Mouse (Mus musculus) brain, embryonic 14.5 days (tissue): ENCODE measurements around the gene Slc4a2. TPM values are rescaled to one million over a fixed set of nuclear protein-coding genes. Genes with fewer than 3 reads are reported as not detected.
A peak's percentile ranks its signal among the peaks of the same experiment; 100 is the strongest.

Source experiments
- DNase-seq: peaks from one replicate; pipeline ENCODE4 v3.0.0-alpha.2; 2011; ENCODE audit warnings: low read depth
- CTCF ChIP-seq: fragments of 200-500 bp; IDR thresholded peaks from 2 replicates; pipeline ENCODE4 v1.5.1; 2012; ENCODE audit warnings: inconsistent platforms, mild to moderate bottlenecking, moderate library complexity, borderline replicate concordance; ENCODE audit not compliant: insufficient read depth, insufficient read length; ENCODE audit errors: extremely low read depth
- POLR2A ChIP-seq: fragments of 200-500 bp; IDR thresholded peaks from 2 replicates; pipeline ENCODE4 v1.6.1; 2012; ENCODE audit warnings: mild to moderate bottlenecking, inconsistent platforms, borderline replicate concordance; ENCODE audit not compliant: poor library complexity, insufficient read depth, insufficient read length, severe bottlenecking; ENCODE audit errors: extremely low read depth
- polyA plus RNA-seq: library from polyadenylated mRNA; depleted of rRNA; stranded (reverse); fragments of >200 nt; gene quantifications from 2 replicates; pipeline ENCODE4 v1.2.3, GENCODE M21; 2012

Gene Slc4a2
- polyA plus RNA-seq, 1 experiment = 41.4 TPM

GRCm38 (mm10) chr5:24399686-24400085 lies 24.0 kb upstream of the Slc4a2 start:
- DNase-seq = no peak
- TF ChIP-seq POLR2A (no peak), CTCF (no peak)

DNA sequence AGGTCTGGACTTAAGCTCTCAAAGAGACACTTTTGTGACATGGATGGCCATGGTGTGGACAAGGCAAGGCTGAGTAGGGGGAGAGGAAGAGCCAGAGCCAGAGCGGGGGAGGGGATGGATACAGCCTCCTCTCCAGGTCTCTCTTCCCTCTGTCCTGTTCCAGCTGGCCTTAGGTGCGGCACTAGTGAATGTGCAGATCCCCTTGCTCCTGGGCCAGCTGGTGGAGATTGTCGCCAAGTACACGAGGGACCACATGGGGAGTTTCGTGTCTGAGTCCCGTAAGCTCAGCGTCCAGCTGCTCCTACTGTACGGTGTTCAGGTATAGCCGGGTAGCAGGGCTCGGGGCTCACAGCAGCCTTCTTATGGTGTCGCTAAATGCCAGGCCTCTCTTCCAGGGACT lies 23.3 kb upstream of the Slc4a2 start:
- TF ChIP-seq POLR2A (no peak), CTCF (no peak)
- no peak for DNase-seq

DNA sequence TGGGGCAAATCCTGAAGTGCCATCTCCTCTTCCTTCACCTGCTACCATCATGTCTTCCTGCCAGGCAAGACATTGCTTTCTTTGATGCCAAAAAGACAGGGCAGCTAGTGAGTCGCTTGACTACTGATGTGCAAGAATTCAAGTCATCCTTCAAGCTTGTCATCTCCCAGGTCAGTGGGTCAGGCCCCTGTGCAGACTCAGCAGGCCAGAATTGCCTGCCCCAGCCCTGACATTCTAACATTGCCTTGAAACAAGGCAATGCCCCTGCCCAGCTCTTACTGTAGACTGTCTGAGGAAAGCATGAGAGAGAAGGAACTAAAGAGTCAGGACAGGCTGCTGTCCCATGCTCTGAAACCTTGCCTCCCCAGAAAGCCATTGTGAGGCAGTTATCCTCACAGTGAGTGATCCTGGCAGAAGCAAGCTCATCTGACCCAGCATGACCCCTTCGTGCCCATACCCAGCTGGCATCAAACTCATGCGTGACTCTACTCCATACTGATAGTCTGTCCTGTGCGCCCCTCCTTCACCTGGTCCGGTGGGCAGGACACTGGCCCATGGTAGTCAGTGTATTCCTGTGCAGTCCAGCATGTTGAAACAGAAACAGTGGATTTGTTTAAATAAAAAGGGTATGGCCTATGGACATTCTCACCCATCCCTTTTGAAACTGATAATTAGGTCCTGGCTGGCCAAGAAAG lies 22.6 kb upstream of the Slc4a2 start:
- TF ChIP-seq CTCF = no peak
- no peak for DNase-seq

- TF ChIP-seq POLR2A = no peak
- no peak for TF ChIP-seq CTCF
- DNase-seq = peak; percentile 40
Measured at GRCm38 (mm10) chr5:24401969-24402368, 21.7 kb upstream of the Slc4a2 start.

DNA sequence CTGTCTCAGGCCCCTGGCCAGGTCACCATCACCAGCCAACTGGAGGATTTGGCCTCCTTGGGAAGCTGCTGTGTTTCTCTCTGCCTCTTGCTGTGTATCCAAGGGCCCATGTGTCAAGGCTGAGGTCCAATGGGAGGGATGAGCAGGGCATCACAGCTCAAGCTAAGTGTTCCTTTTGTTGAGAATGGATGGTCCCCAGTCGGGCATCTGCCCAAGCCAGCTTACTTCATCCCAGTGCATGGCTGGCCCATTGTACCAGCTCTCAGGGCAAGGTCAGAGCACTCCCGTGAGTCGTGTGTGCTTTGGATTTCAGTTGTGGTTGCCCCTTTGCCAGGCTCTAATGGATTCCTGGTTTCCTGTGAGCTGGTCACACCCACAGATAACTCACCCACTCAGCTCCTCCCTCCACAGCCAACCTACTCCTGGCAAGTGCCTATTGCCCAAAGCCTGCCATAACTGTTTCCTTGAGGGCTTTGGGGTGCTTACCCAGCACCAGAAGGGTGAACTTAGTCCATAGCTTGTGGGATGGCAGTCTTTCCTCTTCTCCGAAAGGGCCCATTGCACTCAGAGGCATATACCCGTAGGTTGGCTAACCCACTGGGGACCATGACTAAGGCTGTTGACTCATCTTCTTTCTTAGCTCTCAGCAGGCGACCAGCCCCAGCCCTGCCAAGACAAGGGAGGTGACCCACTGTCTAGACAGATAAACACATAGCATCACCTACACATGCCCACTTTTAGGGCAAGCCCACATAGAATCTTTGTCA lies 18.9 kb upstream of the Slc4a2 start:
- TF ChIP-seq POLR2A = no peak
- no peak for TF ChIP-seq CTCF
- no peak for DNase-seq

DNA sequence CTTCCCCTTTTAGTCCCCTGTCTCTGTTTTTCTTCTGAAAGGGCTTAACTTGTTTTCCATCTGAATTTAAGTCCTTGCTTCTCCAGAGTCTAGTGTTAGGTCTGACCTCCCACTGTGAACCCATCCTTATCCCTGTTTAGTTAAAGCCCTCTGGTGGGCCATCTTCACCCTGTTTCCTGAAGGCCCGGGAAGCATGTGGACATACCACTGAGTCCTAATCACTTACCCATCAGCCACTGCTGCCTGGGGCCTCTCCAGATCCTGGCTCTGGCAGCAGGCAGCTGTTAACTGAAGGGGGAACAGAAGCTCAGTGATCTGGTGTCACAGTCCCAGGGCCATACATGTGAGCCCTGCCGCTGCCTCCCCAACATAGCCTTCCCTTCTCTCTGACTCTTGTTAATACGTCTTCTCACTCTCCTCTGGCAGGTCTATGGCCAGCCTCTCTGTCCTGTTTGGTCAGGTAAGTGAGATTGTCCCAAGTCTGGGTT lies 18.2 kb upstream of the Slc4a2 start:
- no peak for DNase-seq
- no peak for TF ChIP-seq CTCF
- TF ChIP-seq POLR2A = no peak

- no peak for TF ChIP-seq CTCF
- no peak for TF ChIP-seq POLR2A
- no peak for DNase-seq
Measured at GRCm38 (mm10) chr5:24408651-24409050, 15.0 kb upstream of the Slc4a2 start.

DNA sequence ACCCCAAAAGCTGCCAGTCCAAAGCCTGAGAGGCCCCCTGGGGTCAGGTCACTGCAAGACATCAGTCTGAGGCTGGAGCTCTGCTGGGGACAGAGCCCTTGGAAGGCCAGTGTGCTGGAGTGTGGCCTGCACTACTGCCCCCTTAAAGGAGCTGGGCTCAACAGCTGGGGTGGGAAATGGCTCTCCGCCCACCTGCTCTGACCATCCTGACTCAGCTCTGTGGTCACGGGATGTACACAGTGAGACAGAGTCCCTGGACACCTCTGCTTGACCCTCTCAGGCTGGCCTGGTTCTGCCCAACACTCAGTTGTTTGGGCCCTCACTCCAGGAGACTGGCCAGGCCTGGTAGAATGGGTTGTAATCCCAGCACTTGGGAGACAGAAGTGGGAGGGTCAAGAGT lies 14.2 kb upstream of the Slc4a2 start:
- TF ChIP-seq CTCF (no peak), POLR2A (no peak)
- DNase-seq = no peak

- TF ChIP-seq CTCF (no peak), POLR2A (no peak)
- no peak for DNase-seq
Measured at GRCm38 (mm10) chr5:24412063-24412462, 11.6 kb upstream of the Slc4a2 start.

GRCm38 (mm10) chr5:24413042-24413693 lies 10.5 kb upstream of the Slc4a2 start, which contains the start of gene Asic3:
Gene Asic3 (plus strand): TSS chr5:24413392.
- DNase-seq = no peak
- no peak for TF ChIP-seq POLR2A
- TF ChIP-seq CTCF = no peak

DNA sequence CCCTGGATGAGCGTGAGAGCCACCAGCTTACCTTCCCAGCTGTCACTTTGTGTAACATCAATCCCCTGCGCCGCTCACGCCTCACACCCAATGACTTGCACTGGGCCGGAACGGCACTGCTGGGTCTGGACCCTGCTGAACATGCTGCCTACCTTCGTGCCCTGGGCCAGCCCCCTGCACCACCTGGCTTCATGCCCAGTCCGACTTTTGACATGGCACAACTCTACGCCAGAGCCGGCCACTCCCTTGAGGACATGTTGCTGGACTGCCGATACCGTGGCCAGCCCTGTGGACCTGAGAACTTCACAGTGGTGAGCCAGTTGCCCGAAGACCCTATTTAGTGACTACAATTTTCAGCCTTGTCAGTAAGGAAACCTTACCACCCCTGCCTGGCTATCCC lies 9.7 kb upstream of the Slc4a2 start:
- TF ChIP-seq POLR2A = no peak
- no peak for TF ChIP-seq CTCF
- no peak for DNase-seq
